Mouse (Mus musculus): ENCODE measurements around the gene Clic6. TPM values are rescaled to one million over a fixed set of nuclear protein-coding genes. Genes with fewer than 3 reads are reported as not detected.

Gene Clic6
- polyA plus RNA-seq, 2 experiments = 1.5 to 2.7 TPM

GRCm38 (mm10) chr16:92518718-92519117 is 33.2 kb downstream of the Clic6 start:
- DNase-seq (ENCODE audit: low spot score) = peak; percentile 33
- Histone ChIP-seq H3K9ac (ENCODE audit: low read depth, low read length, severe bottlenecking) (no peak overlapping the region), H3K9me3 (ENCODE audit: control insufficient read depth, low read length) (no peaks in the 10 kb centered on the region), H3K27me3 (ENCODE audit: control insufficient read depth, insufficient read depth, low read length) (no peaks in the 10 kb centered on the region), H3K27ac (replicated peaks; ENCODE audit: low read depth, low read length) (no peak overlapping the region), H3K4me2 (replicated peaks; ENCODE audit: low read depth, low read length, severe bottlenecking) (no peak overlapping the region), H3K36me3 (ENCODE audit: control insufficient read depth, insufficient read depth, low read length) (no peaks in the 10 kb centered on the region), H3K4me1 (ENCODE audit: control insufficient read depth, insufficient read depth, low read length) (no peaks in the 10 kb centered on the region), H3K4me3 (replicated peaks; ENCODE audit: low read length) (no peak overlapping the region)
- 32% methylated on average over 4 of the region's 4 CpGs for WGBS
- TF ChIP-seq POLR2A (IDR thresholded peaks at IDR 0.05; ENCODE audit: borderline replicate concordance, extremely low read depth, insufficient read depth, insufficient read length) = no peak
- no peak for ATAC-seq (ENCODE audit: low FRiP score, low read depth)

- Histone ChIP-seq H3K27ac (replicated peaks; ENCODE audit: low read depth, low read length) (no peak overlapping the region), H3K27me3 (ENCODE audit: control insufficient read depth, insufficient read depth, low read length) (no peaks in the 10 kb centered on the region; the same call in 1 of the 2 replicates), H3K4me3 (replicated peaks; ENCODE audit: low read length) (no peak overlapping the region), H3K4me1 (ENCODE audit: control insufficient read depth, insufficient read depth, low read length) (no peaks in the 10 kb centered on the region), H3K4me2 (replicated peaks; ENCODE audit: low read depth, low read length, severe bottlenecking) (no peak overlapping the region), H3K9me3 (ENCODE audit: control insufficient read depth, low read length) (no peaks in the 10 kb centered on the region), H3K36me3 (ENCODE audit: control insufficient read depth, insufficient read depth, low read length) (no peaks in the 10 kb centered on the region), H3K9ac (ENCODE audit: low read depth, low read length, severe bottlenecking) (no peak overlapping the region)
- WGBS = 49% methylated on average over 13 of the region's 13 CpGs
- no peak for ATAC-seq (ENCODE audit: low FRiP score, low read depth)
- DNase-seq (ENCODE audit: low spot score) = peak; percentile 40
- TF ChIP-seq POLR2A (IDR thresholded peaks at IDR 0.05; ENCODE audit: borderline replicate concordance, extremely low read depth, insufficient read depth, insufficient read length) = no peak
Observed at GRCm38 (mm10) chr16:92519820-92520492, 34.4 kb downstream of the Clic6 start.

GRCm38 (mm10) chr16:92523351-92523750 is 37.8 kb downstream of the Clic6 start:
- Histone ChIP-seq H3K9me3 (ENCODE audit: control insufficient read depth, low read length) (no peaks in the 10 kb centered on the region), H3K27ac (replicated peaks; ENCODE audit: low read depth, low read length) (no peak overlapping the region), H3K4me1 (ENCODE audit: control insufficient read depth, insufficient read depth, low read length) (no peaks in the 10 kb centered on the region), H3K4me2 (replicated peaks; ENCODE audit: low read depth, low read length, severe bottlenecking) (no peak overlapping the region), H3K27me3 (ENCODE audit: control insufficient read depth, insufficient read depth, low read length) (no peaks in the 10 kb centered on the region; the same call in 1 of the 2 replicates), H3K4me3 (replicated peaks; ENCODE audit: low read length) (no peak overlapping the region), H3K36me3 (ENCODE audit: control insufficient read depth, insufficient read depth, low read length) (no peaks in the 10 kb centered on the region), H3K9ac (ENCODE audit: low read depth, low read length, severe bottlenecking) (no peak overlapping the region)
- WGBS = 76% methylated on average over 8 of the region's 8 CpGs
- no peak for TF ChIP-seq POLR2A (IDR thresholded peaks at IDR 0.05; ENCODE audit: borderline replicate concordance, extremely low read depth, insufficient read depth, insufficient read length)
- no peak for DNase-seq (ENCODE audit: low spot score)
- no peak for ATAC-seq (ENCODE audit: low FRiP score, low read depth)

- H3K4me2 ChIP-seq (replicated peaks; ENCODE audit: low read depth, low read length, severe bottlenecking) = no peak overlapping the region
- ATAC-seq (ENCODE audit: low FRiP score, low read depth) (no peak), DNase-seq (ENCODE audit: low spot score) (no peak)
- no peak overlapping the region for H3K27ac ChIP-seq (replicated peaks; ENCODE audit: low read depth, low read length)
- 93% methylated on average over 8 of the region's 8 CpGs for WGBS
- no peaks in the 10 kb centered on the region for H3K36me3 ChIP-seq (ENCODE audit: control insufficient read depth, insufficient read depth, low read length)
- H3K4me3 ChIP-seq (replicated peaks; ENCODE audit: low read length) = no peak overlapping the region
- H3K27me3 ChIP-seq (ENCODE audit: control insufficient read depth, insufficient read depth, low read length) = no peaks in the 10 kb centered on the region; the same call in 1 of the 2 replicates
- H3K9ac ChIP-seq (ENCODE audit: low read depth, low read length, severe bottlenecking) = no peak overlapping the region
- H3K9me3 ChIP-seq (ENCODE audit: control insufficient read depth, low read length) = no peaks in the 10 kb centered on the region; the same call in 1 of the 2 replicates
- TF ChIP-seq POLR2A (IDR thresholded peaks at IDR 0.05; ENCODE audit: borderline replicate concordance, extremely low read depth, insufficient read depth, insufficient read length) = no peak
- no peaks in the 10 kb centered on the region for H3K4me1 ChIP-seq (ENCODE audit: control insufficient read depth, insufficient read depth, low read length)
Observed at GRCm38 (mm10) chr16:92524651-92525050, 39.1 kb downstream of the Clic6 start.

- Histone ChIP-seq H3K36me3 (ENCODE audit: control insufficient read depth, insufficient read depth, low read length) (no peaks in the 10 kb centered on the region), H3K9me3 (ENCODE audit: control insufficient read depth, low read length) (no peaks in the 10 kb centered on the region; the same call in 1 of the 2 replicates), H3K4me2 (replicated peaks; ENCODE audit: low read depth, low read length, severe bottlenecking) (no peak overlapping the region), H3K9ac (ENCODE audit: low read depth, low read length, severe bottlenecking) (no peak overlapping the region), H3K27me3 (ENCODE audit: control insufficient read depth, insufficient read depth, low read length) (no peaks in the 10 kb centered on the region; the same call in 1 of the 2 replicates), H3K4me3 (replicated peaks; ENCODE audit: low read length) (no peak overlapping the region), H3K27ac (replicated peaks; ENCODE audit: low read depth, low read length) (no peak overlapping the region), H3K4me1 (ENCODE audit: control insufficient read depth, insufficient read depth, low read length) (no peaks in the 10 kb centered on the region)
- DNase-seq (ENCODE audit: low spot score) (no peak), ATAC-seq (ENCODE audit: low FRiP score, low read depth) (no peak)
- TF ChIP-seq POLR2A (IDR thresholded peaks at IDR 0.05; ENCODE audit: borderline replicate concordance, extremely low read depth, insufficient read depth, insufficient read length) = no peak
- WGBS = 51% methylated on average over 10 of the region's 10 CpGs
Observed at GRCm38 (mm10) chr16:92525919-92526318, 40.4 kb downstream of the Clic6 start.

Measured in limb, embryonic 14.5 days (tissue).